Mouse (Mus musculus): ENCODE data around the gene Abt1. TPM values are rescaled to one million over a fixed set of nuclear protein-coding genes. Genes with fewer than 3 reads are reported as not detected.

Gene Abt1
- polyA plus RNA-seq, 1 experiment from 2014 or later = 8.3 TPM

DNA sequence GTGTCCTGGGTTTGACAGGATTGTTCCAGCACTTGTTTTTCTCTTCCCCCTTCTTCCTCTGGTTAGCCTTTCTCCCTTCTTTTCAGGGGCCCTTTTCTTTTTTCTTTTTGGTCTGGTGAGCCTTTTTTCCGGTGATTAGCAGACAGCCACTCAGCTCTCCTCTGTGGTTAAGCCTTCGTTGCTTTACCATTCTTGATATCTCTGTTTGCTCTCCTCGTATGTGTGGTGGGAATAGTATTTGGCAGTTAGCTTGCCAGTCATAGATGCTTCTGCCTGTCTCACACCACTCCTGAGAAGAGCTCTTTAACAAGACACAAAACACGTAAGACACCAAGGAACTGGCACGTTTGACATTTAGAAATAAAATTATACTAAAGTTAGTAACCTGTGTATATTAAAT is 20.8 kb upstream of the Abt1 start:
- no peaks in the 10 kb centered on the region for H3K27me3 ChIP-seq
- in situ Hi-C loops (cut with MboI; ENCODE audit: low pct_unique_long_range_greater_than_20kb) = loop anchor here (25.0 kb wide), 1 partner anchor 293 kb away; the partner anchor contains the start of genes Hist1h1c, Hist1h2bb and Hist1h3c
- ChIA-PET POLR2A (interaction anchor here (1.4 kb wide), 1 partner anchor 18 kb away, joined by 3 read pairs; no protein-coding TSS in a partner anchor), CTCF (interaction anchor here (1.4 to 2.3 kb wide), 3 partner anchors 12 to 80 kb away, joined by 5 to 15 read pairs (median 5); no protein-coding TSS in a partner anchor)
- no peak for TF ChIP-seq CTCF (IDR thresholded peaks at IDR 0.05)
- no peak for ATAC-seq
- no peak for DNase-seq (ENCODE audit: low read depth, low spot score)

DNA sequence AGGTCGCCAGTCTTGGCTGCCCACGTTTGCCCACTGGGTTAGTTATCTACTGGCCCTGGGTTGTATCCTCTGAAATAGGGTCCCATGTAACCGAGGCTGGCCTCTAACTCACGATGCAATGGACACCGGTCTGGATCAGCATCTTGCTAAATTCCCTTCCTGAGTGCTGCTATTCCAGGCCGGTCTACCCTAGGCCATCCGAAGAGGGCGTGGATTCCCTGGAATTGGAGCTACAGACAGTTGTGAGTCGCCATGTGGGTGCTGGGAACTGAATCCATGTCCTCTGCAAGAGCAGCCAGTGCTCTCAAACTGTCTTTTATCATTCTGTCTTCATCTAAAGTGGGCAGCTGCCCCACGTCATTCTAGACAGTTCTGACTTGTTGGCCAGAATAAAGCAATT is 16.2 kb upstream of the Abt1 start:
- no peaks in the 10 kb centered on the region for H3K27me3 ChIP-seq
- no peak for TF ChIP-seq CTCF (IDR thresholded peaks at IDR 0.05)
- ChIA-PET POLR2A (no interaction called here), CTCF (interaction anchor here (0.9 to 1.4 kb wide), 3 partner anchors 13 to 1396 kb away, joined by 3 to 8 read pairs (median 4); no protein-coding TSS in a partner anchor)
- DNase-seq (ENCODE audit: low read depth, low spot score) = no peak
- no peak for ATAC-seq
- in situ Hi-C loops (cut with MboI; ENCODE audit: low pct_unique_long_range_greater_than_20kb) = loop anchor here (10.0 to 25.0 kb wide), 2 partner anchors 297 to 1415 kb away; partner anchors contain the start of genes Hist1h1c, Hist1h2bb and Hist1h3c

DNA sequence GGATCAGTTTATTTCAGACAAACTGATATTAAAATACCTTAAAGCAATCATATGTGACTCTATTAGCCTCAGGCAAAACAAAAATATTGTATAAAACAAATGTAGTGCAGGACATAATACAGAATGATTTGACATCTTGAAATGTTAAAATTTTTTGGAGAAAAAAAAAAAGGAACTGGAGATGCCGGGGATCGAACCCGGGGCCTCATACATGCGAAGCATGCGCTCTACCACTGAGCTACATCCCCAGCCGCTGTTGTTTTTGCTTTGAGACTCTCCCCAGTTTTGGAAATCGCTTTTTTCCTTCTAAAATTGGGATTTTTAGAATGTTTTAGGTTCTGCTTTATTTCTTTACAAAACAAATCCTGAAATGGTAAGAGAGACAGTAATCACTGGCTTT is 14.9 kb upstream of the Abt1 start:
- in situ Hi-C loops (cut with MboI; ENCODE audit: low pct_unique_long_range_greater_than_20kb) = loop anchor here (10.0 to 25.0 kb wide), 2 partner anchors 299 to 1414 kb away; partner anchors contain the start of genes Hist1h1c, Hist1h2bb and Hist1h3c
- no peak for TF ChIP-seq CTCF (IDR thresholded peaks at IDR 0.05)
- POLR2A ChIA-PET = no interaction called here
- H3K27me3 ChIP-seq = no peaks in the 10 kb centered on the region
- DNase-seq (ENCODE audit: low read depth, low spot score) = no peak
- CTCF ChIA-PET = interaction anchor here (1.3 to 3.0 kb wide), 3 partner anchors 14 to 87 kb away, joined by 3 to 20 read pairs (median 8); no protein-coding TSS in a partner anchor
- no peak for ATAC-seq

DNA sequence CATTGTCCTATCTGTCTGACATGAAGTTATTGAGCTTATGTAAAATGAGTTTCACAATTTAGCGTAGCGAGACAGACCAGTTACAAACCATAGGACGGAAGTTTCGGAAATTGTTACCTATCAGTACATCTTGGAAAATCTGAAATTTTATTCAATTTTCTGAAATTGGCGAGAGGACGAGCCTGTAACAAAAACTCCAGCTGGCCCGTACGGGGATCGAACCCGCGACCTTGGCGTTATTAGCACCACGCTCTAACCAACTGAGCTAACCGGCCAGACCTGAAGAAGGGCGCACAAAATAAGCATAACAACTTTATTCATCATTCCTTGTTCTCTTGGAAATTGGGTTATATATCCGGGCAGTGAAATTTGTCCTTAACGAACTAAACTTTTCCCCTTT is 14.2 kb upstream of the Abt1 start:
- ChIA-PET POLR2A (no interaction called here), CTCF (interaction anchor here (1.0 to 3.1 kb wide), 4 partner anchors 11 to 160 kb away, joined by 3 to 20 read pairs (median 6); no protein-coding TSS in a partner anchor)
- no peaks in the 10 kb centered on the region for H3K27me3 ChIP-seq
- DNase-seq (ENCODE audit: low read depth, low spot score) (no peak), ATAC-seq (peak; percentile 29)
- TF ChIP-seq CTCF (IDR thresholded peaks at IDR 0.05) = no peak
- in situ Hi-C loops (cut with MboI; ENCODE audit: low pct_unique_long_range_greater_than_20kb) = loop anchor here (10.0 to 25.0 kb wide), 2 partner anchors 299 to 1413 kb away; partner anchors contain the start of genes Hist1h1c, Hist1h2bb and Hist1h3c

DNA sequence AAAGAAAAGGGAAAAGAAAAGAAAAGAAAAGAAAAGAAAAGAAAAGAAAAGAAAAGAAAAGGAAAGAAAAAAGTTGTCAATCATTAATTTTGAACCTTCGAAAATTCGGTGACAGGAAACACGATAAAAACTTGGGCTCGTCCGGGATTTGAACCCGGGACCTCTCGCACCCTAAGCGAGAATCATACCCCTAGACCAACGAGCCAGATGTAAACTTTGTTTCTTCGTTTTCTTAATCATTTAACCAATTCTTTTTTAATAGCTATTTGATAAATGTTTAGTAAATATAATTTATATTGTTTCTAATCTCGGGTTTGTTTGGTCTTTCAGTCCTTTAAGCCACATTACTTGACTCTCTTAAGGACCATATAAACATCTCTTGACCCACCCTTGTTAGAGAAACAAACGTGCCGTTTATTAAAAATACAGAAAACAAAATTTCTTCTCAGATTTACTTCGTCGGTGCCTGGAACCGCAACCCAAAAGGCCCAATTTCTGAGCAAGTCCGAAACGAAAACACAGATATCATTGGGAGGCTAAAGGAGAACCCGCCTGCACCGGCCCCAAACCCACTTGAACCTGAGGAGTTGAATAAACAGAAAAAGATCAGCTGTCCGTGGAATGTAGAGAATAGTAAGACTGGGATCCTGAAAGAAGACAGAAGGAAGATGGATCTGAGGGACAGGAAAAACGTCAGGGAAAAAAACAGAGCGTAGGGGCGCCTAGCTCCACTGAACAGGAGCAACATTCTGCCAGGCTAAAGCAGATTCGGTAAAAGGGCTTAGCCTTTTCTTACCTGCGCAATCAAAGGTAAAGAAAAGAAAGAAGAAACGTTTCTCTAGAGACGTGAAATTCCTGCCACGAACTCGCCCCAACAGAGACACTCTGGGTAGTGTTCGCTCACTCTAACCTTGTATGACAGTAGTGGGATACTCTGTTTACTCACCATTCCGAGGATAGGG is 13.5 kb upstream of the Abt1 start:
- TF ChIP-seq CTCF (IDR thresholded peaks at IDR 0.05) = no peak
- ChIA-PET CTCF (interaction anchor here (1.0 to 3.1 kb wide), 5 partner anchors 10 to 1393 kb away, joined by 3 to 20 read pairs (median 7); no protein-coding TSS in a partner anchor), POLR2A (interaction anchor here (0.7 kb wide), 1 partner anchor 9 kb away, joined by 3 read pairs; no protein-coding TSS in a partner anchor)
- in situ Hi-C loops (cut with MboI; ENCODE audit: low pct_unique_long_range_greater_than_20kb) = loop anchor here (10.0 to 25.0 kb wide), 2 partner anchors 300 to 1412 kb away; partner anchors contain the start of genes Hist1h1c, Hist1h2bb and Hist1h3c
- H3K27me3 ChIP-seq = no peaks in the 10 kb centered on the region
- ATAC-seq (no peak), DNase-seq (ENCODE audit: low read depth, low spot score) (no peak)

DNA sequence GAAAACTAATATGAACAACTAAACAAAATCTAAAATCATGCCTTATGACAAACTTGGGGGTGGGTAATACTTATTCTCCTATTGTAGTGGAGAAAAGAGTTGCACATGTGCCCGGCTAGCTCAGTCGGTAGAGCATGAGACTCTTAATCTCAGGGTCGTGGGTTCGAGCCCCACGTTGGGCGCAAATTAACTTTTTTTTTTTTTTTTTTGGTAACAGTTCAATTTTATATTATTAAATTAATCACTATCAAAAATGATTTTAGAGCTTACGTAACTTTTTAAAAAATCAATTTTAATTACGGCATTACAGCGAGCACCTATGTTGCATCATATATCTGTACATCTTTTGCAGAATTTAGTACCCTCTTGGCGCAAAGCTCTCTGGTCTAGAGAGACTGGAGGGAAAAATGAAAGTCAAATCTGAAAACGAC is 12.6 kb upstream of the Abt1 start:
- ATAC-seq (no peak), DNase-seq (ENCODE audit: low read depth, low spot score) (no peak)
- TF ChIP-seq CTCF (IDR thresholded peaks at IDR 0.05) = no peak
- in situ Hi-C loops (cut with MboI; ENCODE audit: low pct_unique_long_range_greater_than_20kb) = loop anchor here (10.0 to 25.0 kb wide), 2 partner anchors 301 to 1411 kb away; partner anchors contain the start of genes Hist1h1c, Hist1h2bb and Hist1h3c
- POLR2A ChIA-PET = interaction anchor here (0.7 kb wide), 1 partner anchor 8 kb away, joined by 3 read pairs; no protein-coding TSS in a partner anchor
- no peaks in the 10 kb centered on the region for H3K27me3 ChIP-seq
- CTCF ChIA-PET = interaction anchor here (0.8 to 3.1 kb wide), 5 partner anchors 10 to 1392 kb away, joined by 3 to 20 read pairs (median 7); no protein-coding TSS in a partner anchor

DNA sequence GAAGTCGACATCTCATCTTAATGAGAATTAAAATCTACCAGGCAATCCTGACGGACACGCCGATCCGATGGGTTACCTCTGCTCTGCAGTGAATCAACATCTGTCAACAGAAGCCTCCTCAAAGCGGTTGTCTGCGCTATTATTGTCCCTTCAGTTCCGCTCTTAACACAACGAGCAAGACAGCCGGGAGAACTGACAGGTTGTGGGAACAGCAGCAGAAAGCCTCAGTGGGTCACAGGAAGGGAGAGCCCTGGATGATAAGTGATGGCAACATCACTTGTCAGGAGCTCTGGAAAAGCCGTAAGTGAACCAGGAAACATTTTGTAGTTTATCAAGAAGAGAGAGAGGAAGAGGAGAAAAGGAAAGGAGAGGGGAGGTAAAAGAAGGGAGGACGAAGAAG is 12.0 kb upstream of the Abt1 start:
- H3K27me3 ChIP-seq = no peaks in the 10 kb centered on the region
- in situ Hi-C loops (cut with MboI; ENCODE audit: low pct_unique_long_range_greater_than_20kb) = loop anchor here (10.0 to 25.0 kb wide), 2 partner anchors 302 to 1411 kb away; partner anchors contain the start of genes Hist1h1c, Hist1h2bb and Hist1h3c
- ATAC-seq (no peak), DNase-seq (ENCODE audit: low read depth, low spot score) (no peak)
- ChIA-PET POLR2A (no interaction called here), CTCF (interaction anchor here (0.8 to 3.1 kb wide), 4 partner anchors 9 to 91 kb away, joined by 3 to 9 read pairs (median 5); no protein-coding TSS in a partner anchor)
- no peak for TF ChIP-seq CTCF (IDR thresholded peaks at IDR 0.05)

DNA sequence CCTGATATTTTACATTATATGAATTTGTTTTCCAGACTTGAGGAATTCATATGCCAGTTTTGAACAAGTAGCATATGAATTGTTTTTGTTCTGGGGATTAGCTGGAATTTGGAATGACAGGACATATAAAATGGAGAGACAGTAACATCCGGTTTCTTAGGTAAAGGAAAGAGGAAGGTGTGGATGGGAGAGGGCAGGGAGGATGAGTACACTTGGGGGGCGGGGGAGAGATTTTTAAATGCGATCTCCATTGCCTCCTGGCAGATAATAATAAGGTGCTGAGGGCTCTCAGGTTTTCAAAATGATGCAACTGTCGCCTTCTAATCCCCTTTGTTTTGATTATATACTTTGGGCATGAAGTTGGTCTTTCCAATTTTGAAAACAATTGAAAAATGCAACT is 11.6 kb upstream of the Abt1 start:
- ChIA-PET CTCF (interaction anchor here (0.8 to 3.1 kb wide), 5 partner anchors 9 to 92 kb away, joined by 3 to 9 read pairs (median 3); no protein-coding TSS in a partner anchor), POLR2A (no interaction called here)
- no peaks in the 10 kb centered on the region for H3K27me3 ChIP-seq
- ATAC-seq (no peak), DNase-seq (ENCODE audit: low read depth, low spot score) (no peak)
- TF ChIP-seq CTCF (IDR thresholded peaks at IDR 0.05) = no peak
- in situ Hi-C loops (cut with MboI; ENCODE audit: low pct_unique_long_range_greater_than_20kb) = loop anchor here (10.0 to 25.0 kb wide), 2 partner anchors 302 to 1410 kb away; partner anchors contain the start of genes Hist1h1c, Hist1h2bb and Hist1h3c

DNA sequence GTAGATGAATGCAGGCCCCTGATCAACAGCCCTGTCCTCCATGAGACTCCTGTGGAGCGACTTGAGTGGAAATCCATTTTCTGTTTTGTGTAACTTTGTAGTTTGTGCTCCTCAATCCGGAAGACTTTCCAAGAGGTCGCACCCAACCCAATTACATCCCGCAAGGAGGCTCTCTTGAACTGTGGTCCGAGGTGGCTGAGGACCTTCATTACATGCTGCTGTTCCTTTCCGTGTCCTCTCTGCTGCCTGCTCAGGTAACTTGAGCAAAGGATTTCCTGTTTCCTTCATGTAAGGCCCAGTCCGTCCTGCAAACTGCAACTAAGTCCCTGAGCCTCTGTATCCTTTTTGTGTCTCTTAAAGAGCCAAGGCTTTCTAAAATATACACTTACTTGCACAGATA is 10.8 kb upstream of the Abt1 start:
- no peaks in the 10 kb centered on the region for H3K27me3 ChIP-seq
- in situ Hi-C loops (cut with MboI; ENCODE audit: low pct_unique_long_range_greater_than_20kb) = loop anchor here (5.0 to 25.0 kb wide), 5 partner anchors 88 to 1492 kb away; partner anchors contain the start of genes Hist1h1c, Hist1h2bb and Hist1h3c
- CTCF ChIA-PET = interaction anchor here (0.8 kb wide), 1 partner anchor 10 kb away, joined by 3 read pairs; no protein-coding TSS in a partner anchor

More for the DNA sequence above, 10.8 kb upstream of the Abt1 start:
- DNase-seq (ENCODE audit: low read depth, low spot score) = no peak
- ATAC-seq = no peak
- POLR2A ChIA-PET = no interaction called here
- TF ChIP-seq CTCF (IDR thresholded peaks at IDR 0.05) = no peak
